Mouse (Mus musculus): ENCODE results near the gene Tjp1. TPM values are rescaled to one million over a fixed set of nuclear protein-coding genes. Genes with fewer than 3 reads are reported as not detected.
A peak's percentile ranks its signal among the peaks of the same experiment; 100 is the strongest.

Tjp1 gene
- polyA plus RNA-seq, 1 experiment from 2014 or later, result 21.1 TPM

GRCm38 (mm10) chr7:65369101-65369500, 158.5 kb downstream of the Tjp1 start:
- Histone ChIP-seq H3K9ac (ENCODE audit: low read length) (peak overlapping the region; percentile 55), H3K4me3 (replicated peaks; ENCODE audit: low read length) (peak overlapping the region; percentile 39), H3K27me3 (ENCODE audit: control insufficient read depth, insufficient read depth, low read length) (no peaks in the 10 kb centered on the region), H3K4me1 (ENCODE audit: control insufficient read depth, insufficient read depth, low read length) (peaks cover 19% of the 10 kb centered on the region), H3K9me3 (replicated peaks; ENCODE audit: control insufficient read depth, low read length) (no peaks in the 10 kb centered on the region), H3K4me2 (ENCODE audit: low read depth, low read length) (peak overlapping the region; percentile 54), H3K36me3 (ENCODE audit: control insufficient read depth, insufficient read depth, low read length) (no peaks in the 10 kb centered on the region), H3K27ac (ENCODE audit: low read length) (peak overlapping the region; percentile 58)
- no peak for ATAC-seq (ENCODE audit: insufficient read depth, low FRiP score)
- 13% methylated on average over 5 of the region's 5 CpGs for WGBS

- Histone ChIP-seq H3K9me3 (replicated peaks; ENCODE audit: control insufficient read depth, low read length) (no peaks in the 10 kb centered on the region), H3K36me3 (ENCODE audit: control insufficient read depth, insufficient read depth, low read length) (no peaks in the 10 kb centered on the region), H3K27me3 (ENCODE audit: control insufficient read depth, insufficient read depth, low read length) (no peaks in the 10 kb centered on the region), H3K4me1 (ENCODE audit: control insufficient read depth, insufficient read depth, low read length) (peaks cover 26% of the 10 kb centered on the region), H3K27ac (ENCODE audit: low read length) (peak overlapping the region; percentile 2; the same call in 1 of the 2 replicates), H3K9ac (ENCODE audit: low read length) (no peak overlapping the region), H3K4me3 (replicated peaks; ENCODE audit: low read length) (0 out of 2 replicates have a peak overlapping the region, but pooled peaks have one; percentile 10), H3K4me2 (ENCODE audit: low read depth, low read length) (peak overlapping the region; percentile 54)
- 67% methylated on average over 16 of the region's 16 CpGs for WGBS
- ATAC-seq (ENCODE audit: insufficient read depth, low FRiP score), result no peak
Measured at GRCm38 (mm10) chr7:65367386-65368245, 160.0 kb downstream of the Tjp1 start.

- ATAC-seq (ENCODE audit: insufficient read depth, low FRiP score), result no peak
- no peak overlapping the region for H3K4me2 ChIP-seq (ENCODE audit: low read depth, low read length)
Measured at GRCm38 (mm10) chr7:65366153-65366552, 161.4 kb downstream of the Tjp1 start.

GRCm38 (mm10) chr7:65365560-65365959, 162.0 kb downstream of the Tjp1 start:
- 83% methylated on average over 4 of the region's 4 CpGs for WGBS
- no peak overlapping the region for H3K4me2 ChIP-seq (ENCODE audit: low read depth, low read length)
- H3K4me1 ChIP-seq (ENCODE audit: control insufficient read depth, insufficient read depth, low read length), result peaks cover 22% of the 10 kb centered on the region
- H3K4me3 ChIP-seq (replicated peaks; ENCODE audit: low read length), result no peak overlapping the region
- no peaks in the 10 kb centered on the region for H3K36me3 ChIP-seq (ENCODE audit: control insufficient read depth, insufficient read depth, low read length)
- H3K27ac ChIP-seq (ENCODE audit: low read length), result no peak overlapping the region
- no peak overlapping the region for H3K9ac ChIP-seq (ENCODE audit: low read length)
- ATAC-seq (ENCODE audit: insufficient read depth, low FRiP score), result no peak
- H3K9me3 ChIP-seq (replicated peaks; ENCODE audit: control insufficient read depth, low read length), result no peaks in the 10 kb centered on the region
- no peaks in the 10 kb centered on the region for H3K27me3 ChIP-seq (ENCODE audit: control insufficient read depth, insufficient read depth, low read length)

More at GRCm38 (mm10) chr7:65366153-65366552, 161.4 kb downstream of the Tjp1 start:
- Histone ChIP-seq H3K27ac (ENCODE audit: low read length) (no peak overlapping the region), H3K36me3 (ENCODE audit: control insufficient read depth, insufficient read depth, low read length) (no peaks in the 10 kb centered on the region), H3K9ac (ENCODE audit: low read length) (no peak overlapping the region), H3K4me1 (ENCODE audit: control insufficient read depth, insufficient read depth, low read length) (peaks cover 22% of the 10 kb centered on the region), H3K9me3 (replicated peaks; ENCODE audit: control insufficient read depth, low read length) (no peaks in the 10 kb centered on the region), H3K4me3 (replicated peaks; ENCODE audit: low read length) (no peak overlapping the region), H3K27me3 (ENCODE audit: control insufficient read depth, insufficient read depth, low read length) (no peaks in the 10 kb centered on the region)
- WGBS, result 30% methylated on average over 1 of the region's 1 CpGs

GRCm38 (mm10) chr7:65360278-65360677, 167.3 kb downstream of the Tjp1 start:
- WGBS, result 33% methylated on average over 3 of the region's 3 CpGs
- no peaks in the 10 kb centered on the region for H3K9me3 ChIP-seq (replicated peaks; ENCODE audit: control insufficient read depth, low read length)
- H3K4me3 ChIP-seq (replicated peaks; ENCODE audit: low read length), result no peak overlapping the region
- H3K27ac ChIP-seq (ENCODE audit: low read length), result 0 out of 2 replicates have a peak overlapping the region, but pooled peaks have one; percentile 56
- H3K27me3 ChIP-seq (ENCODE audit: control insufficient read depth, insufficient read depth, low read length), result no peaks in the 10 kb centered on the region
- ATAC-seq (ENCODE audit: insufficient read depth, low FRiP score), result 0 out of 2 replicates have a peak, but pooled peaks have one; percentile 76
- H3K4me2 ChIP-seq (ENCODE audit: low read depth, low read length), result no peak overlapping the region; the same call in 1 of the 2 replicates
- H3K4me1 ChIP-seq (ENCODE audit: control insufficient read depth, insufficient read depth, low read length), result peaks cover 34% of the 10 kb centered on the region
- no peak overlapping the region for H3K9ac ChIP-seq (ENCODE audit: low read length)
- no peaks in the 10 kb centered on the region for H3K36me3 ChIP-seq (ENCODE audit: control insufficient read depth, insufficient read depth, low read length)

GRCm38 (mm10) chr7:65359774-65360173, 167.8 kb downstream of the Tjp1 start:
- no peaks in the 10 kb centered on the region for H3K9me3 ChIP-seq (replicated peaks; ENCODE audit: control insufficient read depth, low read length)
- no peak overlapping the region for H3K4me3 ChIP-seq (replicated peaks; ENCODE audit: low read length)
- H3K4me1 ChIP-seq (ENCODE audit: control insufficient read depth, insufficient read depth, low read length), result peaks cover 34% of the 10 kb centered on the region
- no peak overlapping the region; the same call in 1 of the 2 replicates for H3K4me2 ChIP-seq (ENCODE audit: low read depth, low read length)
- no peaks in the 10 kb centered on the region for H3K36me3 ChIP-seq (ENCODE audit: control insufficient read depth, insufficient read depth, low read length)
- H3K9ac ChIP-seq (ENCODE audit: low read length), result no peak overlapping the region
- H3K27ac ChIP-seq (ENCODE audit: low read length), result peak overlapping the region; percentile 56; the same call in 1 of the 2 replicates
- WGBS, result 54% methylated on average over 8 of the region's 8 CpGs
- ATAC-seq (ENCODE audit: insufficient read depth, low FRiP score), result no peak
- no peaks in the 10 kb centered on the region for H3K27me3 ChIP-seq (ENCODE audit: control insufficient read depth, insufficient read depth, low read length)

GRCm38 (mm10) chr7:65357538-65357937, 170.0 kb downstream of the Tjp1 start:
- no peak for ATAC-seq (ENCODE audit: insufficient read depth, low FRiP score)
- WGBS, result 5% methylated on average over 1 of the region's 1 CpGs
- peaks cover 26% of the 10 kb centered on the region for H3K4me1 ChIP-seq (ENCODE audit: control insufficient read depth, insufficient read depth, low read length)

GRCm38 (mm10) chr7:65356204-65356603, 171.4 kb downstream of the Tjp1 start:
- Histone ChIP-seq H3K9me3 (replicated peaks; ENCODE audit: control insufficient read depth, low read length) (no peaks in the 10 kb centered on the region), H3K27ac (ENCODE audit: low read length) (no peak overlapping the region), H3K4me2 (ENCODE audit: low read depth, low read length) (no peak overlapping the region), H3K27me3 (ENCODE audit: control insufficient read depth, insufficient read depth, low read length) (no peaks in the 10 kb centered on the region), H3K9ac (ENCODE audit: low read length) (no peak overlapping the region), H3K4me3 (replicated peaks; ENCODE audit: low read length) (no peak overlapping the region), H3K36me3 (ENCODE audit: control insufficient read depth, insufficient read depth, low read length) (no peaks in the 10 kb centered on the region), H3K4me1 (ENCODE audit: control insufficient read depth, insufficient read depth, low read length) (peaks cover 26% of the 10 kb centered on the region)
- WGBS, result 75% methylated on average over 1 of the region's 1 CpGs
- ATAC-seq (ENCODE audit: insufficient read depth, low FRiP score), result no peak

More at GRCm38 (mm10) chr7:65357538-65357937, 170.0 kb downstream of the Tjp1 start:
- no peak overlapping the region for H3K4me2 ChIP-seq (ENCODE audit: low read depth, low read length)
- no peaks in the 10 kb centered on the region for H3K9me3 ChIP-seq (replicated peaks; ENCODE audit: control insufficient read depth, low read length)
- no peaks in the 10 kb centered on the region for H3K27me3 ChIP-seq (ENCODE audit: control insufficient read depth, insufficient read depth, low read length)
- peak overlapping the region; percentile 46 for H3K27ac ChIP-seq (ENCODE audit: low read length)
- no peaks in the 10 kb centered on the region for H3K36me3 ChIP-seq (ENCODE audit: control insufficient read depth, insufficient read depth, low read length)
- no peak overlapping the region for H3K9ac ChIP-seq (ENCODE audit: low read length)
- H3K4me3 ChIP-seq (replicated peaks; ENCODE audit: low read length), result no peak overlapping the region

GRCm38 (mm10) chr7:65354908-65355307, 172.7 kb downstream of the Tjp1 start:
- Histone ChIP-seq H3K9me3 (replicated peaks; ENCODE audit: control insufficient read depth, low read length) (no peaks in the 10 kb centered on the region), H3K27ac (ENCODE audit: low read length) (peak overlapping the region; percentile 55; the same call in 1 of the 2 replicates), H3K9ac (ENCODE audit: low read length) (no peak overlapping the region), H3K4me2 (ENCODE audit: low read depth, low read length) (no peak overlapping the region), H3K36me3 (ENCODE audit: control insufficient read depth, insufficient read depth, low read length) (no peaks in the 10 kb centered on the region), H3K27me3 (ENCODE audit: control insufficient read depth, insufficient read depth, low read length) (no peaks in the 10 kb centered on the region), H3K4me1 (ENCODE audit: control insufficient read depth, insufficient read depth, low read length) (peaks cover 20% of the 10 kb centered on the region), H3K4me3 (replicated peaks; ENCODE audit: low read length) (no peak overlapping the region)
- ATAC-seq (ENCODE audit: insufficient read depth, low FRiP score), result no peak
- WGBS, result 47% methylated on average over 2 of the region's 2 CpGs
